Mouse (Mus musculus): ENCODE results near the gene Neurog3. TPM values are rescaled to one million over a fixed set of nuclear protein-coding genes. Genes with fewer than 3 reads are reported as not detected.

Neurog3 gene
- total and polyA plus RNA-seq, 3 experiments, result not detected

- no peak for DNase-seq
- Histone ChIP-seq H3K79me2 (replicated peaks; ENCODE audit: control insufficient read depth, insufficient read depth, low read length) (no peaks in the 10 kb centered on the region), H3K27me3 (ENCODE audit: control insufficient read depth, insufficient read depth, low read length) (no peaks in the 10 kb centered on the region), H3K4me3 (no peak overlapping the region), H3K27ac (no peak overlapping the region), H3K9ac (ENCODE audit: low read depth, low read length) (no peak overlapping the region), H3K4me1 (ENCODE audit: control insufficient read depth, insufficient read depth, low read length) (no peaks in the 10 kb centered on the region), H3K36me3 (ENCODE audit: control insufficient read depth, insufficient read depth, low read length) (no peaks in the 10 kb centered on the region)
- 67% methylated on average over 5 of the region's 5 CpGs for WGBS
- intact Hi-C loops (cut with DNase I), result no loop called here
- TF ChIP-seq EP300 (IDR thresholded peaks at IDR 0.05; ENCODE audit: insufficient read depth, low read depth, low read length), result no peak
- no peak for TF ChIP-seq CTCF (IDR thresholded peaks at IDR 0.05)
- TF ChIP-seq POLR2A (IDR thresholded peaks at IDR 0.05; ENCODE audit: insufficient read depth, low read depth, low read length), result no peak
Observed at GRCm38 (mm10) chr10:62145957-62146356, 13.1 kb downstream of the Neurog3 start.

DNA sequence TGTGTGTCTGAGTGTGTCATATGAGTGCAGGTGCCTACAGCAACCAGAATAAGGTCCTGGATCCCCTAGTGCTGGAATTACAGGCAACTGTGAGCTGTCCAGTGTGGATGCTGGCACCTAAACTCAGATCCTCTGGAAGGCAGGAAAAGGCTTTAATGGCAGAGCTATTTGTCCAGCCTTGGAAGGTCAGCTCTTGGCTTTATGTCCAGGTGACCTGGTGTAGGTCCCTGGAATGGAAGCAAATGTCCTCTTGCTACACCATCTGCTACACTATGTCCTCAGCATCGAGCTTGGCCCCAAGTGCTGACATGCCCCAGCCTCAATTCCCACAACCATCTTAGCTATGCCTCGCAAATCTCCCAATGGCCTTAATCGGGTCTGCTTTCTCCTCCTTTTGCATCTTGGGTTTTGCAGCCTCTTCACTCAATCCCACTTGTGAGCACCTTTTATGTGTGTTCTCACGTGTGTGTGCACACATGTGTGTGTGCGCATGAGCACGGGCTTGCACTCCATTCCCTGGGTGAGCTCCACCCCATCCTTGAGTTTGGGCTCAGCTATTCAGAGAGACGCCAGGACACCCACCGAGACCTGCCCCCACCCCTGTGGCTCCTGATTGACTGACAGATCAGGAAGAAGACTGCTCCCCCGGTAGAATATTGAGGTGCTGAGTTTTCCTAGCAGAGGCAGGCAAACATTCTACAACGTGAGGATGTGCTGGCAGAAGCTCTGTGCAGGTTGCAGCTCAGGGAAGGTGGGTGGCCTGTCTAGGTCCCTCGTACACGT lies 14.8 kb downstream of the Neurog3 start:
- Histone ChIP-seq H3K27ac (no peak overlapping the region), H3K4me3 (no peak overlapping the region), H3K27me3 (ENCODE audit: control insufficient read depth, insufficient read depth, low read length) (no peaks in the 10 kb centered on the region), H3K9ac (ENCODE audit: low read depth, low read length) (no peak overlapping the region), H3K4me1 (ENCODE audit: control insufficient read depth, insufficient read depth, low read length) (no peaks in the 10 kb centered on the region), H3K36me3 (ENCODE audit: control insufficient read depth, insufficient read depth, low read length) (no peaks in the 10 kb centered on the region), H3K79me2 (replicated peaks; ENCODE audit: control insufficient read depth, insufficient read depth, low read length) (no peaks in the 10 kb centered on the region)
- DNase-seq, result no peak
- TF ChIP-seq EP300 (IDR thresholded peaks at IDR 0.05; ENCODE audit: insufficient read depth, low read depth, low read length) (no peak), POLR2A (IDR thresholded peaks at IDR 0.05; ENCODE audit: insufficient read depth, low read depth, low read length) (no peak), CTCF (IDR thresholded peaks at IDR 0.05) (no peak)
- 50% methylated on average over 12 of the region's 12 CpGs for WGBS
- intact Hi-C loops (cut with DNase I), result no loop called here

DNA sequence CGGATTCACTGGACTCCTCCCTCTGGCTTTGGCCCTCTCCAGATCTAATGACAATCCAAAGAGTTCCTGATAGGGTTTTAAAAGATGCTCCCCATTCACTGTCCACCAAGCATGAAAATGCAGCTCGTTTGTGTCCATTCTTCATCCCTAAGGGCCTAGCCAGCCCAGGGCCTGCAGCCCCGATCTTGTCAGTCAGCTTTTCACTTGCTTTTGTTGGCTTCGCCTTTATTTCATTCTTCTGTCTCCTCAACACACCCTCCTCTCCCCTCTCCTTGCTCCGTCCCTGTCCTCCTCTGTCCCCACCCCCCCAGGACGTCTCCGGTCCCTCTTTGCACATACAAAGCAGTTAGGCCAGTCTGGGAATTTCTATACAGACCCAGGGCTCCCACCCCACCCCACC lies 17.0 kb downstream of the Neurog3 start:
- Histone ChIP-seq H3K79me2 (replicated peaks; ENCODE audit: control insufficient read depth, insufficient read depth, low read length) (no peaks in the 10 kb centered on the region), H3K9ac (ENCODE audit: low read depth, low read length) (no peak overlapping the region), H3K27ac (no peak overlapping the region), H3K4me1 (ENCODE audit: control insufficient read depth, insufficient read depth, low read length) (no peaks in the 10 kb centered on the region), H3K4me3 (no peak overlapping the region), H3K36me3 (ENCODE audit: control insufficient read depth, insufficient read depth, low read length) (no peaks in the 10 kb centered on the region), H3K27me3 (ENCODE audit: control insufficient read depth, insufficient read depth, low read length) (no peaks in the 10 kb centered on the region)
- WGBS, result 52% methylated on average over 7 of the region's 7 CpGs
- intact Hi-C loops (cut with DNase I), result no loop called here
- TF ChIP-seq POLR2A (IDR thresholded peaks at IDR 0.05; ENCODE audit: insufficient read depth, low read depth, low read length) (no peak), EP300 (IDR thresholded peaks at IDR 0.05; ENCODE audit: insufficient read depth, low read depth, low read length) (no peak), CTCF (IDR thresholded peaks at IDR 0.05) (no peak)
- DNase-seq, result no peak

GRCm38 (mm10) chr10:62162410-62162809 lies 29.5 kb downstream of the Neurog3 start:
- DNase-seq, result peak in 1 of 2 experiments; percentile 13
- no peaks in the 10 kb centered on the region for H3K36me3 ChIP-seq (ENCODE audit: control insufficient read depth, insufficient read depth, low read length)
- TF ChIP-seq CTCF (IDR thresholded peaks at IDR 0.05), result no peak
- TF ChIP-seq EP300 (IDR thresholded peaks at IDR 0.05; ENCODE audit: insufficient read depth, low read depth, low read length), result no peak
- H3K4me3 ChIP-seq, result no peak overlapping the region
- intact Hi-C loops (cut with DNase I), result no loop called here
- no peaks in the 10 kb centered on the region for H3K4me1 ChIP-seq (ENCODE audit: control insufficient read depth, insufficient read depth, low read length)
- 32% methylated on average over 10 of the region's 10 CpGs for WGBS
- H3K9ac ChIP-seq (ENCODE audit: low read depth, low read length), result no peak overlapping the region
- no peak overlapping the region for H3K27ac ChIP-seq
- H3K27me3 ChIP-seq (ENCODE audit: control insufficient read depth, insufficient read depth, low read length), result no peaks in the 10 kb centered on the region
- no peaks in the 10 kb centered on the region for H3K79me2 ChIP-seq (replicated peaks; ENCODE audit: control insufficient read depth, insufficient read depth, low read length)

GRCm38 (mm10) chr10:62172841-62173553 lies 40.1 kb downstream of the Neurog3 start:
- Histone ChIP-seq H3K4me3 (no peak overlapping the region), H3K9ac (ENCODE audit: low read depth, low read length) (no peak overlapping the region), H3K27me3 (ENCODE audit: control insufficient read depth, insufficient read depth, low read length) (no peaks in the 10 kb centered on the region), H3K27ac (no peak overlapping the region), H3K79me2 (replicated peaks; ENCODE audit: control insufficient read depth, insufficient read depth, low read length) (no peaks in the 10 kb centered on the region), H3K36me3 (ENCODE audit: control insufficient read depth, insufficient read depth, low read length) (no peaks in the 10 kb centered on the region), H3K4me1 (ENCODE audit: control insufficient read depth, insufficient read depth, low read length) (no peaks in the 10 kb centered on the region)
- DNase-seq, result no peak
- intact Hi-C loops (cut with DNase I), result no loop called here
- TF ChIP-seq POLR2A (IDR thresholded peaks at IDR 0.05; ENCODE audit: insufficient read depth, low read depth, low read length) (no peak), CTCF (IDR thresholded peaks at IDR 0.05) (no peak), EP300 (IDR thresholded peaks at IDR 0.05; ENCODE audit: insufficient read depth, low read depth, low read length) (no peak)
- WGBS, result 17% methylated on average over 9 of the region's 9 CpGs

- no peaks in the 10 kb centered on the region for H3K36me3 ChIP-seq (ENCODE audit: control insufficient read depth, insufficient read depth, low read length)
- no peaks in the 10 kb centered on the region for H3K27me3 ChIP-seq (ENCODE audit: control insufficient read depth, insufficient read depth, low read length)
- no peaks in the 10 kb centered on the region for H3K79me2 ChIP-seq (replicated peaks; ENCODE audit: control insufficient read depth, insufficient read depth, low read length)
- H3K9ac ChIP-seq (ENCODE audit: low read depth, low read length), result no peak overlapping the region
- no peaks in the 10 kb centered on the region for H3K4me1 ChIP-seq (ENCODE audit: control insufficient read depth, insufficient read depth, low read length)
- H3K27ac ChIP-seq, result no peak overlapping the region
- H3K4me3 ChIP-seq, result no peak overlapping the region
- intact Hi-C loops (cut with DNase I), result no loop called here
- no peak for DNase-seq
- TF ChIP-seq CTCF (IDR thresholded peaks at IDR 0.05) (no peak), POLR2A (IDR thresholded peaks at IDR 0.05; ENCODE audit: insufficient read depth, low read depth, low read length) (no peak), EP300 (IDR thresholded peaks at IDR 0.05; ENCODE audit: insufficient read depth, low read depth, low read length) (no peak)
- 50% methylated on average over 9 of the region's 9 CpGs for WGBS
Observed at GRCm38 (mm10) chr10:62173941-62174448, 41.1 kb downstream of the Neurog3 start.
